Mouse (Mus musculus) testis, adult 2 months (tissue): ENCODE data around the gene Gtf2ird1.

ENCODE experiments used
- CTCF ChIP-seq: fragments of 200-500 bp; IDR thresholded peaks from 2 replicates; pipeline ENCODE4 v1.5.1; 2012; ENCODE audit warnings: low read depth, mild to moderate bottlenecking, inconsistent platforms, low read length, moderate library complexity; ENCODE audit not compliant: control insufficient read depth, insufficient read depth, insufficient replicate concordance
- POLR2A ChIP-seq: fragments of 200-500 bp; IDR thresholded peaks from 2 replicates; pipeline ENCODE4 v1.6.1; 2012; ENCODE audit warnings: low read depth, mild to moderate bottlenecking, inconsistent platforms, low read length, moderate library complexity; ENCODE audit not compliant: control insufficient read depth

DNA sequence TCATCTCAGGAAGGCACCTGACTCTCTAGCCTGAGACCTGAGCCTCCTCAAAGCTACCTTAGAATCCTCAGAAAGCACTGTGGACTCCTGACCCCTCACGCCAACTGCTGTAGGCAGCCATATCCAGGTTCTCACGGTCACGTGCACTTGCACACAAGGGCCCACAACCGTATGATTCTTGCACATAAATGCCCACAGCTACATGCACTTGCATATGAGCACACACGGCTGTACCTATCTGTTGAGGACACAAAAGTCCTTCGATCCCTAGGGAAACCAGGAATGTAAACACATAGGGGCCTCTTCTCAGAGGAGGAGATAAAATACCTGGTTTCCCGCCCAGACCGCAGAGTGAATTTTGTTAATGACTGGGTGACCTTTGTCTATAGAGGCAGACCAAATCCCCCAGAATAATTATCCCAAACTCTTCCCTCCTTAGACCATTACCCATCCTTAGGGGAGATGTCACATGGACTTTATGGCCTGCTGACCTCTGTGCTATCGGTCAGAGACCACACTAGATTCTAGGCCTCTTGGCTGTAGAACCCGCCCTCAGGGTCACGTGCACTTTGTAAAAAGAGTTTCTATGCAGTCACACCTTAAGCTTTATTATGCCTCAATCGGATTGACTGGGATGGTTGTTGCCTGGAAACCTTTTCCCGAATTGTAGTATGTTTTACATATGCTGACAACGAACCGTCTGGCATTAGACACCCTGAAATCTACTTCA, 58.9 kb downstream of the Gtf2ird1 start:
- TF ChIP-seq CTCF (no peak), POLR2A (no peak)
